Mouse (Mus musculus) megakaryocyte, embryonic 14.5 days (primary cell): ENCODE results near the gene Etl4.

Experiments
- FLI1 ChIP-seq: IDR thresholded peaks from 2 replicates; pipeline ENCODE4 v1.6.1; 2012; ENCODE audit warnings: low read length, inconsistent platforms, mixed read lengths
- GATA1 ChIP-seq: IDR thresholded peaks from 3 replicates; pipeline ENCODE4 v1.6.1; 2012; ENCODE audit warnings: mixed read lengths, low read length, inconsistent platforms, borderline replicate concordance

GRCm38 (mm10) chr2:20209359-20209758, 299.8 kb downstream of the Etl4 start:
- TF ChIP-seq GATA1 (no peak), FLI1 (no peak)
